Mouse (Mus musculus) forebrain, embryonic 12.5 days (tissue): ENCODE results near the gene Cd101. TPM values are rescaled to one million over a fixed set of nuclear protein-coding genes. Genes with fewer than 3 reads are reported as not detected.

Experiments used
- ATAC-seq: fragments of 200-750 bp; cut with Nextera tagmentation; 2 replicates; pipeline ENCODE4 v1.8.0; 2017; ENCODE audit warnings: moderate TSS enrichment; ENCODE audit not compliant: low FRiP score
- H3K27ac ChIP-seq: fragments of 300-500 bp; sonication (generic); 2 replicates; pipeline ENCODE4 v1.5.1; 2016; ENCODE audit warnings: mild to moderate bottlenecking
- H3K27me3 ChIP-seq: fragments of 300-500 bp; sonication (generic); 2 replicates; pipeline ENCODE4 v1.6.1; 2016; ENCODE audit warnings: mild to moderate bottlenecking
- H3K36me3 ChIP-seq: fragments of 300-500 bp; sonication (generic); replicated peaks from 2 replicates; pipeline ENCODE4 v1.6.1; 2016; ENCODE audit warnings: mild to moderate bottlenecking
- H3K4me1 ChIP-seq: fragments of 300-500 bp; sonication (generic); 2 replicates; pipeline ENCODE4 v1.6.1; 2016
- H3K4me2 ChIP-seq: fragments of 300-500 bp; sonication (generic); 2 replicates; pipeline ENCODE4 v1.6.1; 2016; ENCODE audit warnings: mild to moderate bottlenecking, moderate library complexity
- H3K4me3 ChIP-seq: fragments of 300-500 bp; sonication (generic); replicated peaks from 2 replicates; pipeline ENCODE4 v1.5.1; 2016; ENCODE audit warnings: mild to moderate bottlenecking
- H3K9ac ChIP-seq: fragments of 300-500 bp; sonication (generic); 2 replicates; pipeline ENCODE4 v1.6.1; 2016; ENCODE audit warnings: mild to moderate bottlenecking
- H3K9me3 ChIP-seq: fragments of 300-500 bp; sonication (generic); 2 replicates; pipeline ENCODE4 v1.6.1; 2016
- WGBS: fragments of 180-500 bp; shearing (Covaris S2); methylation state at CpG from one replicate; pipeline ENCODE4 v1.1.7; 2016; 5-methylcytosine and 5-hydroxymethylcytosine counted together
- polyA plus RNA-seq: library from polyadenylated mRNA; unstranded; fragments of >200 nt; fragmentation: Nextera tagmentation; extraction: Ambion mirVana; gene quantifications from 2 replicates; pipeline ENCODE4 v1.2.1, GENCODE M21; 2016

The Cd101 gene
- polyA plus RNA-seq, 1 experiment from 2014 or later: 0.05 TPM

DNA sequence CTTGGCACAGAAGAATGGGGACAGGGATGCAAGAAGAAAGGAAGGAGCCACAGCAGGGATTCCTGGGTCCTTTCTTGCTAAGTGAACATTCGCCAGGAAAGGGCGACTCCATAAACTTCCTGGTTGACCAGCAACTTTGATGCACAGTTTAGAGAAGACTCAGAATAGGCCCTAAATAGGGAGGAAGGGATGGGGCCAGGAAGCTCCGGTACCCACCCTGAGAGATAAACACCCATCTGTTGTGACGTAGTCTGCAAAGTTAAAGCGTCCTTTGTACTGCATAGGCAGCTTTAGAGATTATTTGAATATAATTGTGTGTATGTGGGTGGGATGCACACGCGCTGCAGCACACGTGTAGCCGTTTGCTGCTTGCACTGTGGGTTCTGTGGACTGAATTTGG lies 5.2 kb upstream of the Cd101 start:
- Histone ChIP-seq H3K9me3 (no peaks in the 10 kb centered on the region), H3K27me3 (no peaks in the 10 kb centered on the region), H3K4me1 (no peaks in the 10 kb centered on the region), H3K4me3 (no peak overlapping the region), H3K9ac (no peak overlapping the region), H3K4me2 (no peak overlapping the region), H3K27ac (no peak overlapping the region), H3K36me3 (no peaks in the 10 kb centered on the region)
- ATAC-seq: no peak
- 90% methylated on average over 9 of the region's 9 CpGs for WGBS

DNA sequence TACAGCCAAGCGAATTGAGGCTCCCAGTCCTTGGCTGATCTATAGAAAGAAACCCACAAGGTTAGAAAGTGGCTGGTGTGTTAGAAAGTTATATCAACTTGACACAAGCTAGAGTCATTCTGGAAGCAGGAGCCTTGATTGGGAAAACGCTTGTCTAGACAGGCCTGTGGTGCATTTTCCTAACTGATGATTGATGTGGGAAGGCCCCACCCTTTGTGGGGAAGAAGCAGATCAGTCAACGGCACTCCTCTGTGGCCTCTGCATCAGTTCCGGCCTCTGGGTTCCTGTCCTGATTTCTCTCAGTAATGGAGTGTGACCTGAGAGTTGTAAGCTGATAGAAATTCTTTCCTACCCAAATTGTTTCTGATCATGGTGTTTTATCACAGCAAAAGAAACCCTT lies 4.3 kb upstream of the Cd101 start:
- no peak for ATAC-seq
- Histone ChIP-seq H3K27me3 (no peaks in the 10 kb centered on the region), H3K36me3 (no peaks in the 10 kb centered on the region), H3K27ac (no peak overlapping the region), H3K4me3 (no peak overlapping the region), H3K9ac (no peak overlapping the region), H3K4me1 (no peaks in the 10 kb centered on the region), H3K9me3 (no peaks in the 10 kb centered on the region), H3K4me2 (no peak overlapping the region)
- WGBS: 84% methylated on average over 4 of the region's 4 CpGs

DNA sequence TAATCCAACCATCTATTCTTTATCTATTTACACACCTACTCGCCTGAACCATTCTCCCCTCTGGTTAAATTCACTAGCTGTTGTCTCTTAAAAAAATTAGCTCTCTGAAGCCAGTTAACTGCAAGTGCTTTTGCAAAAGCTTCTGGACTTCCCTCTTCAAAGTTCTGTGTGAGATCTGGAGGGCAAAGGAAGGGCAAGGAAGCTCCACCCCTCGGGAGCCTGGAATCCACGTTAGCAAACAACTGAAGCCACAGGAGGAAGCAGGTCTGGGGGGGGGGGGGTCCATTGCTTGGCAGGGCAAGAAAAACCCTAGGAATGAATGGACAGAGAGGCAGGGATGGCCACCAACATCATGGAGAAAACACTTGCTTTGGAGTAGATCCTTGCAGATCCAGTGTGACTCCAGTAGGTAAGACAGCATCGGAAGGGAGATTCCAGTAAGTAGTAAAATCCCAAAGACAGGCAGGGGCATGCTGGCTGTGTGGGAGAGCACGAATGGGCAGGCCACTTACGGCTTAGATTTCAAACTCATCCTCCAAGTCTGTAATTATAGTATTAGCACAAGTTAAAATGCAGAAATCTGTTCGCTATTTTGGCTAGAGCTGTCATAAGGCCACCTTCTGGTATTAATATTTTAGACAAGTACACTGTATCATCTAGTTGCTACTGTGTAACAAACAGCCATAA lies 2.2 kb upstream of the Cd101 start:
- Histone ChIP-seq H3K4me1 (no peaks in the 10 kb centered on the region), H3K9ac (no peak overlapping the region), H3K27me3 (no peaks in the 10 kb centered on the region), H3K4me3 (no peak overlapping the region), H3K4me2 (no peak overlapping the region), H3K27ac (no peak overlapping the region), H3K36me3 (no peaks in the 10 kb centered on the region), H3K9me3 (no peaks in the 10 kb centered on the region)
- WGBS: 76% methylated on average over 7 of the region's 7 CpGs
- no peak for ATAC-seq

DNA sequence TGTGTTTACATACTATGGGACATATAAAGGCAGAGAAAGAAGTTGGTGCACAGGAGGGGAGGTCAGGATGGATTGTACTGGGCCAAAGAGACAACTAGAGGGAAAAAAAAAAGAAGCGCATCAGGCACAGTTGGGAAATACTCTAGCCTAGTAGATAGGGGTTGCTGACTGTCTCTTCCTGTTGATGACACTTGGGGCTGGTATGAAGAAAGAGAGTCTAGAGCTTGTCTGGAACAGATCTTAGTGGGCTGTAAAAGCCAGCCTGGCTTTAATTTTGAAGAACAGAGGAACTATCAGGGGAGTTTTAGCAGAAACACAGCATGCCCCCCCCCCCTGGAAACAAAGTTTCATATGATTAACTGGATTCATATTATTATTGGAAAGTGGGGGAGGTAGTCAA lies 1.3 kb upstream of the Cd101 start:
- WGBS: 100% methylated on average over 1 of the region's 1 CpGs
- Histone ChIP-seq H3K4me2 (no peak overlapping the region), H3K4me3 (no peak overlapping the region), H3K9me3 (no peaks in the 10 kb centered on the region), H3K4me1 (no peaks in the 10 kb centered on the region), H3K27me3 (no peaks in the 10 kb centered on the region), H3K36me3 (no peaks in the 10 kb centered on the region), H3K27ac (no peak overlapping the region), H3K9ac (no peak overlapping the region)
- no peak for ATAC-seq

DNA sequence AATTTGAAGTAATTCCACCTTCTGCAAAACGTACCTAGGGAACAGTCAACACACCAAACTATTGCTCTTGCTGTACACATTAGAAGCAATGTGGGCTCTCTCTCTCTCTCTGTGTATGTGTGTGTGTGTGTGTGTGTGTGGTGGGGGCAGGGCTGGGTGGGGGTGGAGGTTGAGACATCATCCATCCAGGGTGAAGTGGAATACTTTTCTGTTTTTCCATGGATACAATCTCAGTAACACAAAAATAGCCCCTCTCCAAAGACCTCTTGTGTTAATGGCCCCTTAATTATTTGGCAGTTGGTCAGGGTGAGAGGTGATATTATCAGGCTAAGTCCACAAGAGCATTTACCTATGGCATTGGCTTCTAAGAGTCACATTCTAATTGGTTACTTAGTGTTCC lies 2.6 kb downstream of the Cd101 start:
- Histone ChIP-seq H3K4me3 (no peak overlapping the region), H3K9me3 (no peaks in the 10 kb centered on the region), H3K36me3 (no peaks in the 10 kb centered on the region)

DNA sequence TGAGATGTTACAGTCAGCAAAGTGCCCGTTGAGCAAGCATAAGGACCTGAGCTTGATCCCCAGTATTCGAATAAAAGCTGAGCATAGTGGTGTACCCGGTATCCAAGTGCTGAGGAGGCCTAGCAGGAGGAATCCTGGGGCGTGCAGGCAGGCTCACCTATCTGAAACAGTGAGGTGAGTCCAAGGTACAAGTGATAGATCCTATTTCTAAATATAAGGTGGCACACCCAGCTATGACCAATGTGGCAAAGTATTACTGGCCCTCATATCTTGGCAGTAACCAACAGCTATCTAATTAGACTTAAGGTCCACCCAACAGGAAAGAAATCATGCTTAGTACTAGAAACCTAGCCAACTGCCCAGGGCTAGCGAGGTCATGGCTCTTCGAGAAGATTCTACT lies 6.4 kb downstream of the Cd101 start:
- no peak overlapping the region for H3K4me2 ChIP-seq
- no peak for ATAC-seq
- no peak overlapping the region for H3K9ac ChIP-seq
- H3K4me3 ChIP-seq: no peak overlapping the region
- H3K9me3 ChIP-seq: no peaks in the 10 kb centered on the region
- H3K36me3 ChIP-seq: no peaks in the 10 kb centered on the region
- H3K4me1 ChIP-seq: no peaks in the 10 kb centered on the region
- WGBS: 91% methylated on average over 6 of the region's 6 CpGs
- no peak overlapping the region for H3K27ac ChIP-seq
- no peaks in the 10 kb centered on the region for H3K27me3 ChIP-seq

More for the DNA sequence above, 2.6 kb downstream of the Cd101 start:
- ATAC-seq: no peak
- Histone ChIP-seq H3K9ac (no peak overlapping the region), H3K4me2 (no peak overlapping the region), H3K27ac (no peak overlapping the region), H3K27me3 (no peaks in the 10 kb centered on the region), H3K4me1 (no peaks in the 10 kb centered on the region)
- 83% methylated on average over 1 of the region's 1 CpGs for WGBS

DNA sequence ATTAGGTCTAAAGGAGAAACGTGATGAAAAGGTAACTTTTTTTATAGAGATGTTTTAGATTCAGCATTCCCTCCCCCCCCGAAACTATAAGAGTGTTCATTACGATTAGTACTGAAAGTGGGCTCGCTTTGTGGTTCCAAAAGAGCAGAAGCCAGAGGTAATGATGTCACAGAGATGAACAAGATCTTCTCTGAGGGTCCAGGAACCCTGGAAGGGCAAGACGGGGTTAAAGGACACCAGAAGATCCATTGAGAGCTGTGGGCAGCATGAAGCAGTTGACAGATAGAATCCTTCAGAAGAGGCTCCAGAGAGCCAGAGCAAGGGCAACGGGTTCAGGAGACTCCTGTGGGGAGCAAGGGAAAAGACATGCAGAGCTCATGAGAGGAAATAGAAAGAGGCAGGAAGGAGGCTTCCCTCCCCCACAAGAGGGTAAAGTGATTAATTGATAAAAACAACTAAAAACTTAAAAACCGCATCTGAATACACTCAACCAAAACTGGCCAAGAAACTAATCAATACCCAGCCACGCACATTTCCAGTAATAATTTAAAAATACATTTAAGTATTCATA lies 7.8 kb downstream of the Cd101 start:
- H3K4me2 ChIP-seq: no peak overlapping the region
- no peaks in the 10 kb centered on the region for H3K27me3 ChIP-seq
- no peak overlapping the region for H3K27ac ChIP-seq
- no peaks in the 10 kb centered on the region for H3K4me1 ChIP-seq
- ATAC-seq: no peak
- no peak overlapping the region for H3K9ac ChIP-seq
- H3K9me3 ChIP-seq: no peaks in the 10 kb centered on the region
- 79% methylated on average over 8 of the region's 8 CpGs for WGBS
- no peaks in the 10 kb centered on the region for H3K36me3 ChIP-seq
- H3K4me3 ChIP-seq: no peak overlapping the region

DNA sequence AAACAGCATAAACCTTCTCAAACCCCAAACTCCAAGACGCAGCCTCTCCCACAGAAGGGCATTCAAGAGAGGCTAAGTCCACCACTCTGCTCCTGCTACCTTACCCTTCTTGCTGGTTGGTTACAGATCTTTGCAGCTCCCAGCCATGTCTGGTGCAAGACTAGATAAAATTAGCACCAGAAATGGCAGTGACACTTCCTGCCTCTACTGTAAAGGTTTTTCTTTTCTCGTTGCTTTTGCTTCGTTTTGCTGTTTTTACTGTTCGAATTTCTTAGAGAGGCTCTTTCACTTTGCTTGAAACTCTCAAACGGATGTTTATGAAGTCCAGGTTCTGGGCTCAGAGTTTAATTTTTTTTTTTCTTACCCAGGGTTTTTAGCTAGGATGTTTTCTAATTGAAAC lies 8.3 kb downstream of the Cd101 start:
- H3K9me3 ChIP-seq: no peaks in the 10 kb centered on the region
- H3K4me3 ChIP-seq: no peak overlapping the region
- no peak overlapping the region for H3K4me2 ChIP-seq
- H3K36me3 ChIP-seq: no peaks in the 10 kb centered on the region
- H3K4me1 ChIP-seq: peaks cover 2% of the 10 kb centered on the region; the same call in 1 of the 2 replicates
- no peaks in the 10 kb centered on the region for H3K27me3 ChIP-seq
- H3K9ac ChIP-seq: no peak overlapping the region
- ATAC-seq: no peak
- 90% methylated on average over 5 of the region's 5 CpGs for WGBS
- no peak overlapping the region for H3K27ac ChIP-seq

DNA sequence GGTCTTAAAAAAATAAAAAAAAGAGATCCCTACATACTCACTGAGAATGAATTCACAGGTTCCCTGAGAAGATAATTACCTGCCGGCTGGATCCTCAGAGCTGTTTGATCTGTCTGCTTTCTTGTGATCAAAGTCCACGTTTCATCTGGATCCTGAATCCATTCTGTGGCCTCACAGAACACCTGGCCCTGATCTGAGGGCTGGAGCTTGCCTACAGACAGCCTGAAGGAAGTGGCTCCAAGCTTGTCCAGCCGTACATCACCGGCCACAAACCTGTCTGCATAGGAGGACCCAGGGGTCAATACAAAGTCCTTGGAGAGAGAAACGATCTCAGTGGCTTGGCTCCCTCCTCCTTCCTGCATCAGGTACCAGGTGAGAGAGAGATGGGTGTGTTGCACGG lies 10.9 kb downstream of the Cd101 start:
- no peak overlapping the region for H3K4me2 ChIP-seq
- no peak for ATAC-seq
- H3K4me1 ChIP-seq: peaks cover 19% of the 10 kb centered on the region
- H3K36me3 ChIP-seq: no peaks in the 10 kb centered on the region
- H3K27ac ChIP-seq: no peak overlapping the region
- no peaks in the 10 kb centered on the region for H3K27me3 ChIP-seq
- no peak overlapping the region for H3K4me3 ChIP-seq
- 89% methylated on average over 6 of the region's 6 CpGs for WGBS
- H3K9ac ChIP-seq: no peak overlapping the region
- no peaks in the 10 kb centered on the region for H3K9me3 ChIP-seq

DNA sequence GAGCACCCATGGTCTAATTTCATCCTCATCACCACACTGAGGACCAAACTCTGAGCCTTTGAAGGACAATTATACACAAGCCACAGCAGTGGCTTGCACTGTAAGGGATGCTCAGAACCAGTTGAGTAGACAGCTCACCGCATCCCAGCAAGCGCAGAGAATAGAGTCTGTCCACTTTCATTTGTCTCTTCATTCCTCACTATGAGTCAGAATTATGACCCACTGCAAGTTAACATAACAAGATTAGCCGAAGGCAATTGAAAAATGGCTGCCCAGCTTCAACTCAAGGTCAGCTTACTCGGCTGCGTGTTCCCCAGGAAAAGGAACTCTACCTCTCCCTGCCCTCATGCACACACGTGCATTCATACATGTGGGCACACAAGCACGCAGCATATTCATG lies 13.3 kb downstream of the Cd101 start:
- H3K4me2 ChIP-seq: no peak overlapping the region
- peaks cover 24% of the 10 kb centered on the region for H3K4me1 ChIP-seq
- H3K9me3 ChIP-seq: no peaks in the 10 kb centered on the region
- H3K9ac ChIP-seq: no peak overlapping the region
- ATAC-seq: no peak
- H3K27me3 ChIP-seq: no peaks in the 10 kb centered on the region
- H3K4me3 ChIP-seq: no peak overlapping the region
- H3K27ac ChIP-seq: no peak overlapping the region
- WGBS: 89% methylated on average over 7 of the region's 7 CpGs
- no peaks in the 10 kb centered on the region for H3K36me3 ChIP-seq

DNA sequence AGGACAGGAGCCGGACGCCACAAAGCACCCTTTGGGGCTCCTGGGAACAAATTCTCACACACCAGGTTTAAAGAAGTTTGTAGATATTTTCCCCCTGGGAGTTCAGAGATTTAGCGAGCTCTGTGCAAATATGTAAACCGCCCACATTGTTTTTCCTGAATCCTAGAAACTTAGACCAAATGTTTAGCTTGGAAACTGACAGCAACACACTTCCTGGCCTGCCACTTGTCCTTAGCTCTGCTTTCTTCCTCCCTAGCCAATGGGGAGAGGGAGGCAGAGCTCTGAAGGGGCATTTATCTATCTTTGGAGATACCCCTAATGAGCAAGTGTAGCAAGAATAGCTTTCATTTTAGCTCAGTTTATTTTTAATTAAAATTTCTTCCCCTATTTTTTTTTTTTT lies 14.1 kb downstream of the Cd101 start:
- H3K27ac ChIP-seq: no peak overlapping the region
- WGBS: 42% methylated on average over 4 of the region's 4 CpGs

DNA sequence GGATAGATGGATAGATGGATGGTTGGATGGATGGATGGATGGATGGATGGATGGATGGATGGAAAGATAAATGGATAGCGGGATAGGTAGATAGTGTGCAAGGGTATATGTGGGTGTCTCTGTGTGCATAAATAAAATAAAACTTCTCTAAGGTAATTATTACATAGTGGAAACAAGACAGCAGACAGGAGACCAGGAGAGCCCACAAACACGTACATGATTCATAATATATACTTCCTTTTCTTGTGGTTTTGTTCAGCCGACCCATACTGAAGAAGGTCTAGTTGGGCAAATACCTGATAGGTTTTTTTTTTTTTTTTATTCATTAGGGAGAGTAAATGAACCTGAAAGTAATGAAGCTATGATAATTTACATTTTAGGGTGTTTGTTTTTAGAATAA lies 15.8 kb downstream of the Cd101 start:
- ATAC-seq: no peak
- no peaks in the 10 kb centered on the region for H3K27me3 ChIP-seq
- peaks cover 24% of the 10 kb centered on the region for H3K4me1 ChIP-seq
- no peak overlapping the region for H3K9ac ChIP-seq
- 83% methylated on average over 3 of the region's 3 CpGs for WGBS
- H3K9me3 ChIP-seq: no peaks in the 10 kb centered on the region
- H3K4me2 ChIP-seq: no peak overlapping the region
- H3K4me3 ChIP-seq: no peak overlapping the region
- no peaks in the 10 kb centered on the region for H3K36me3 ChIP-seq
- H3K27ac ChIP-seq: no peak overlapping the region

More for the DNA sequence above, 14.1 kb downstream of the Cd101 start:
- H3K4me1 ChIP-seq: peaks cover 24% of the 10 kb centered on the region
- no peak overlapping the region for H3K4me3 ChIP-seq
- no peaks in the 10 kb centered on the region for H3K9me3 ChIP-seq
- H3K36me3 ChIP-seq: no peaks in the 10 kb centered on the region
- H3K27me3 ChIP-seq: no peaks in the 10 kb centered on the region
- H3K9ac ChIP-seq: no peak overlapping the region
- H3K4me2 ChIP-seq: no peak overlapping the region
- no peak for ATAC-seq

DNA sequence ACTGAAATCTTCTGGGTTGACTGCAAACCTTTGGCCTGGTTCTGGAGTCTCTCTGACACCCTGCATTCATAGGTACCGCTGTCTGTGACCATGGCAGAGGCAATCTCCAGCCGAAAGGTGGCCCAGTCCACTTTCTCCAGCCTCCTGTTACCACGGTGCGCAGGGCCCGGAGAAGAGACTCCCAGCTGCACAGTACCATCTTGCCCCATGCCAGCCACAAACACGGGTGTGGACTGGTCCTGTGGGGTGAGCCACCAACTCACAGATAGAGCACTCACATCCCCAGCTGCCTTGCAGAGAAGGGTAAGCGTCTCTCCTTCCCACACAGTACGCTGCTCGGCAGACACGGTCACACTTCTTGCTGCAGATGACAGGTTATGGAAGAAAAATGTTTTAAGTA lies 16.4 kb downstream of the Cd101 start:
- Histone ChIP-seq H3K27me3 (no peaks in the 10 kb centered on the region), H3K4me1 (peaks cover 24% of the 10 kb centered on the region), H3K27ac (no peak overlapping the region), H3K36me3 (no peaks in the 10 kb centered on the region), H3K9ac (no peak overlapping the region), H3K4me2 (no peak overlapping the region), H3K4me3 (no peak overlapping the region), H3K9me3 (no peaks in the 10 kb centered on the region)
- 93% methylated on average over 10 of the region's 10 CpGs for WGBS
- no peak for ATAC-seq
